Mouse (Mus musculus) midbrain, embryonic 11.5 days (tissue): ENCODE results near the gene C1qtnf5. TPM values are rescaled to one million over a fixed set of nuclear protein-coding genes. Genes with fewer than 3 reads are reported as not detected.
A peak's percentile ranks its signal among the peaks of the same experiment; 100 is the strongest.

Experiments used
- ATAC-seq: fragments of 200-750 bp; cut with Nextera tagmentation; 2 replicates; pipeline ENCODE4 v1.8.0; 2017; ENCODE audit warnings: moderate TSS enrichment, moderate library complexity; ENCODE audit not compliant: low FRiP score
- DNase-seq: peaks from one replicate; pipeline ENCODE4 v3.0.0; 2015; ENCODE audit warnings: low spot score; ENCODE audit errors: missing footprints
- H3K27ac ChIP-seq: fragments of 300-500 bp; sonication (generic); 2 replicates; pipeline ENCODE4 v1.5.1; 2014; ENCODE audit warnings: low read depth, low read length
- H3K27me3 ChIP-seq: fragments of 300-500 bp; sonication (generic); 2 replicates; pipeline ENCODE4 v1.6.1; 2014; ENCODE audit warnings: mild to moderate bottlenecking, low read length, moderate library complexity, mixed read lengths; ENCODE audit not compliant: control insufficient read depth, insufficient read depth
- H3K36me3 ChIP-seq: fragments of 300-500 bp; sonication (generic); 2 replicates; pipeline ENCODE4 v1.6.1; 2014; ENCODE audit warnings: mild to moderate bottlenecking, low read length, moderate library complexity, mixed read lengths; ENCODE audit not compliant: control insufficient read depth, insufficient read depth
- H3K4me1 ChIP-seq: fragments of 300-500 bp; sonication (generic); 2 replicates; pipeline ENCODE4 v1.6.1; 2014; ENCODE audit warnings: low read length; ENCODE audit not compliant: control insufficient read depth, insufficient read depth
- H3K4me2 ChIP-seq: fragments of 300-500 bp; sonication (generic); 2 replicates; pipeline ENCODE4 v1.6.1; 2014; ENCODE audit warnings: mild to moderate bottlenecking, moderate library complexity
- H3K4me3 ChIP-seq: fragments of 300-500 bp; sonication (generic); 2 replicates; pipeline ENCODE4 v1.5.1; 2014; ENCODE audit warnings: low read depth, low read length
- H3K9ac ChIP-seq: fragments of 300-500 bp; sonication (generic); 2 replicates; pipeline ENCODE4 v1.6.1; 2014; ENCODE audit warnings: low read length
- H3K9me3 ChIP-seq: fragments of 300-500 bp; sonication (generic); 2 replicates; pipeline ENCODE4 v1.6.1; 2016; ENCODE audit warnings: low read length; ENCODE audit not compliant: control insufficient read depth
- WGBS: fragments of 180-500 bp; shearing (Covaris S2); extraction: QIAGEN DNeasy Blood & Tissue Kit; methylation state at CpG from one replicate; pipeline ENCODE4 v1.1.7; 2014; 5-methylcytosine and 5-hydroxymethylcytosine counted together
- polyA plus RNA-seq: library from polyadenylated mRNA; unstranded; fragments of >200 nt; fragmentation: Nextera tagmentation; extraction: Ambion mirVana; gene quantifications from 2 replicates; pipeline ENCODE4 v1.2.1, GENCODE M21; 2014

C1qtnf5 gene
- polyA plus RNA-seq, 1 experiment from 2014 or later: 0.85 TPM

- H3K9me3 ChIP-seq: no peaks in the 10 kb centered on the region
- peak overlapping the region; percentile 99 for H3K4me2 ChIP-seq
- no peak overlapping the region for H3K27ac ChIP-seq
- peaks cover 20% of the 10 kb centered on the region for H3K4me1 ChIP-seq
- peak; percentile 85 for ATAC-seq
- under 1% methylated on average over 60 of the region's 62 CpGs for WGBS
- no peaks in the 10 kb centered on the region for H3K36me3 ChIP-seq
- H3K27me3 ChIP-seq: peaks cover 32% of the 10 kb centered on the region
- DNase-seq: peak; percentile 99
- H3K9ac ChIP-seq: peak overlapping the region; percentile 73
- peak overlapping the region; percentile 47 for H3K4me3 ChIP-seq
Observed at GRCm38 (mm10) chr9:44084659-44085229, 22.3 kb upstream of the C1qtnf5 start.

GRCm38 (mm10) chr9:44085276-44085675, 21.8 kb upstream of the C1qtnf5 start:
- H3K27ac ChIP-seq: no peak overlapping the region
- H3K36me3 ChIP-seq: no peaks in the 10 kb centered on the region
- H3K27me3 ChIP-seq: peaks cover 32% of the 10 kb centered on the region
- peak overlapping the region; percentile 73 for H3K9ac ChIP-seq
- no peak for DNase-seq
- no peak; the same call in 1 of the 2 replicates for ATAC-seq
- 3% methylated on average over 10 of the region's 10 CpGs for WGBS
- H3K4me1 ChIP-seq: peaks cover 20% of the 10 kb centered on the region
- peak overlapping the region; percentile 47 for H3K4me3 ChIP-seq
- peak overlapping the region; percentile 99 for H3K4me2 ChIP-seq
- no peaks in the 10 kb centered on the region for H3K9me3 ChIP-seq

- H3K4me2 ChIP-seq: peak overlapping the region; percentile 99; the same call in 1 of the 2 replicates
- H3K9ac ChIP-seq: 0 out of 2 replicates have a peak overlapping the region, but pooled peaks have one; percentile 73
- H3K4me1 ChIP-seq: peaks cover 20% of the 10 kb centered on the region
- no peaks in the 10 kb centered on the region for H3K36me3 ChIP-seq
- no peak for ATAC-seq
- WGBS: 65% methylated on average over 15 of the region's 15 CpGs
- H3K27ac ChIP-seq: no peak overlapping the region
- peaks cover 32% of the 10 kb centered on the region for H3K27me3 ChIP-seq
- H3K9me3 ChIP-seq: no peaks in the 10 kb centered on the region
- DNase-seq: peak; percentile 84
- H3K4me3 ChIP-seq: no peak overlapping the region
Observed at GRCm38 (mm10) chr9:44085741-44086665, 21.0 kb upstream of the C1qtnf5 start.

- H3K4me2 ChIP-seq: no peak overlapping the region
- 37% methylated on average over 10 of the region's 10 CpGs for WGBS
- no peak overlapping the region for H3K27ac ChIP-seq
- no peaks in the 10 kb centered on the region; the same call in 1 of the 2 replicates for H3K36me3 ChIP-seq
- ATAC-seq (no peak), DNase-seq (no peak)
- peaks cover 20% of the 10 kb centered on the region for H3K4me1 ChIP-seq
- peaks cover 30% of the 10 kb centered on the region for H3K27me3 ChIP-seq
- no peak overlapping the region for H3K4me3 ChIP-seq
- H3K9ac ChIP-seq: no peak overlapping the region
- H3K9me3 ChIP-seq: no peaks in the 10 kb centered on the region
Observed at GRCm38 (mm10) chr9:44086960-44087359, 20.1 kb upstream of the C1qtnf5 start.

GRCm38 (mm10) chr9:44087761-44088455, 19.1 kb upstream of the C1qtnf5 start:
- no peak for ATAC-seq
- WGBS: 9% methylated on average over 15 of the region's 15 CpGs
- Histone ChIP-seq H3K4me2 (no peak overlapping the region), H3K9me3 (no peaks in the 10 kb centered on the region), H3K4me1 (peaks cover 20% of the 10 kb centered on the region), H3K4me3 (no peak overlapping the region), H3K9ac (no peak overlapping the region), H3K27me3 (peaks cover 28% of the 10 kb centered on the region), H3K27ac (no peak overlapping the region), H3K36me3 (no peaks in the 10 kb centered on the region; the same call in 1 of the 2 replicates)
- DNase-seq: peak; percentile 76

- Histone ChIP-seq H3K27ac (no peak overlapping the region), H3K4me2 (no peak overlapping the region), H3K9ac (no peak overlapping the region), H3K36me3 (no peaks in the 10 kb centered on the region; the same call in 1 of the 2 replicates), H3K27me3 (peaks cover 20% of the 10 kb centered on the region), H3K4me1 (peaks cover 16% of the 10 kb centered on the region), H3K4me3 (no peak overlapping the region), H3K9me3 (no peaks in the 10 kb centered on the region)
- ATAC-seq (no peak), DNase-seq (no peak)
- WGBS: 69% methylated on average over 12 of the region's 12 CpGs
Observed at GRCm38 (mm10) chr9:44088877-44089608, 18.0 kb upstream of the C1qtnf5 start.

- no peaks in the 10 kb centered on the region; the same call in 1 of the 2 replicates for H3K36me3 ChIP-seq
- no peaks in the 10 kb centered on the region for H3K9me3 ChIP-seq
Observed at GRCm38 (mm10) chr9:44093612-44094503, 13.2 kb upstream of the C1qtnf5 start.

GRCm38 (mm10) chr9:44094737-44095136, 12.3 kb upstream of the C1qtnf5 start:
- Histone ChIP-seq H3K27ac (no peak overlapping the region), H3K9ac (no peak overlapping the region), H3K4me3 (no peak overlapping the region), H3K27me3 (no peaks in the 10 kb centered on the region), H3K36me3 (no peaks in the 10 kb centered on the region; the same call in 1 of the 2 replicates), H3K4me1 (peaks cover 15% of the 10 kb centered on the region), H3K9me3 (no peaks in the 10 kb centered on the region), H3K4me2 (no peak overlapping the region)
- no peak for ATAC-seq
- 71% methylated on average over 3 of the region's 3 CpGs for WGBS
- no peak for DNase-seq

More at GRCm38 (mm10) chr9:44093612-44094503, 13.2 kb upstream of the C1qtnf5 start:
- Histone ChIP-seq H3K27ac (no peak overlapping the region), H3K27me3 (no peaks in the 10 kb centered on the region), H3K4me1 (peaks cover 15% of the 10 kb centered on the region), H3K4me3 (no peak overlapping the region), H3K9ac (no peak overlapping the region), H3K4me2 (peak overlapping the region; percentile 29)
- DNase-seq (peak; percentile 94), ATAC-seq (peak; percentile 73)
- WGBS: 33% methylated on average over 24 of the region's 24 CpGs
